Mouse (Mus musculus) heart, postnatal 0 days (tissue): ENCODE measurements at regions not wholly inside any gene's neighbourhood (a gene's known extent, or its start where the extent isn't known, plus 50 kb on each side); places are given as distances from the start of the nearest gene placed in this dataset.
"Not testable (repeated sequence)": the region's sequence is repeated elsewhere in the genome, so short reads cannot be mapped to it uniquely, and the experiment has no call there.

ENCODE experiments used
- ATAC-seq: fragments of 200-750 bp; cut with Nextera tagmentation; 2 replicates; pipeline ENCODE4 v1.8.0; 2017; ENCODE audit warnings: low read depth, moderate number of reproducible peaks, moderate library complexity; ENCODE audit not compliant: insufficient read depth
- DNase-seq: peaks from one replicate; pipeline ENCODE4 v3.0.0-alpha.2; 2016; ENCODE audit warnings: low spot score
- H3K27ac ChIP-seq: fragments of 300-500 bp; sonication (generic); 2 replicates; pipeline ENCODE4 v1.5.1; 2014; ENCODE audit warnings: low read depth, mild to moderate bottlenecking
- H3K27me3 ChIP-seq: fragments of 300-500 bp; sonication (generic); 2 replicates; pipeline ENCODE4 v1.6.1; 2014; ENCODE audit warnings: low read length, mixed read lengths; ENCODE audit not compliant: control insufficient read depth, insufficient read depth
- H3K36me3 ChIP-seq: fragments of 300-500 bp; sonication (generic); replicated peaks from 2 replicates; pipeline ENCODE4 v1.6.1; 2014; ENCODE audit warnings: low read length, mixed read lengths; ENCODE audit not compliant: control insufficient read depth, insufficient read depth
- H3K4me1 ChIP-seq: fragments of 300-500 bp; sonication (generic); 2 replicates; pipeline ENCODE4 v1.6.1; 2014; ENCODE audit warnings: antibody characterized with exemption; ENCODE audit not compliant: control insufficient read depth, insufficient read depth
- H3K4me2 ChIP-seq: fragments of 300-500 bp; sonication (generic); 2 replicates; pipeline ENCODE4 v1.6.1; 2014; ENCODE audit warnings: low read depth, mild to moderate bottlenecking, low read length, moderate library complexity
- H3K4me3 ChIP-seq: fragments of 300-500 bp; sonication (generic); 2 replicates; pipeline ENCODE4 v1.5.1; 2014; ENCODE audit warnings: low read depth, low read length
- H3K9ac ChIP-seq: fragments of 300-500 bp; sonication (generic); replicated peaks from 2 replicates; pipeline ENCODE4 v1.6.1; 2014; ENCODE audit warnings: low read depth, low read length, mixed read lengths
- H3K9me3 ChIP-seq: fragments of 300-500 bp; sonication (generic); replicated peaks from 2 replicates; pipeline ENCODE4 v1.6.1; 2016; ENCODE audit warnings: low read length; ENCODE audit not compliant: control insufficient read depth
- CTCF ChIP-seq: IDR thresholded peaks from 2 replicates; pipeline ENCODE4 v1.5.1; 2016; ENCODE audit warnings: antibody characterized with exemption, control low read depth, low read depth
- EP300 ChIP-seq: IDR thresholded peaks from 2 replicates; pipeline ENCODE4 v1.6.1; 2016; ENCODE audit warnings: antibody characterized with exemption, low read depth
- WGBS: fragments of 180-500 bp; shearing (Covaris S2); extraction: QIAGEN DNeasy Blood & Tissue Kit; methylation state at CpG from one replicate; pipeline ENCODE4 v1.1.7; 2014; 5-methylcytosine and 5-hydroxymethylcytosine counted together

- 92% methylated on average over 3 of the region's 3 CpGs for WGBS
Observed at GRCm38 (mm10) chr1:152226049-152226448, 136.1 kb upstream of the 1700025G04Rik start.

GRCm38 (mm10) chr1:152223666-152224065 is 133.7 kb upstream of the 1700025G04Rik start:
- no peaks in the 10 kb centered on the region for H3K9me3 ChIP-seq
- H3K27me3 ChIP-seq, result no peaks in the 10 kb centered on the region
- no peaks in the 10 kb centered on the region for H3K36me3 ChIP-seq
- H3K4me2 ChIP-seq, result no peak overlapping the region
- ATAC-seq (peak; percentile 67), DNase-seq (peak; percentile 63)
- H3K4me1 ChIP-seq, result peaks cover 14% of the 10 kb centered on the region; the same call in 1 of the 2 replicates
- H3K9ac ChIP-seq, result no peak overlapping the region
- 0% methylated on average over 1 of the region's 1 CpGs for WGBS
- peak overlapping the region; percentile 33; the same call in 1 of the 2 replicates for H3K27ac ChIP-seq
- TF ChIP-seq CTCF, result no peak
- TF ChIP-seq EP300, result no peak
- H3K4me3 ChIP-seq, result no peak overlapping the region

More at GRCm38 (mm10) chr1:152226049-152226448, 136.1 kb upstream of the 1700025G04Rik start:
- H3K9me3 ChIP-seq, result no peaks in the 10 kb centered on the region
- H3K4me2 ChIP-seq, result no peak overlapping the region
- H3K4me3 ChIP-seq, result no peak overlapping the region
- no peak overlapping the region for H3K27ac ChIP-seq
- ATAC-seq (no peak), DNase-seq (no peak)
- TF ChIP-seq EP300 (no peak), CTCF (no peak)
- peaks cover 14% of the 10 kb centered on the region; the same call in 1 of the 2 replicates for H3K4me1 ChIP-seq
- no peak overlapping the region for H3K9ac ChIP-seq
- no peaks in the 10 kb centered on the region for H3K36me3 ChIP-seq
- no peaks in the 10 kb centered on the region for H3K27me3 ChIP-seq

- no peak overlapping the region for H3K4me3 ChIP-seq
- no peak for TF ChIP-seq EP300
- TF ChIP-seq CTCF, result no peak
- no peak overlapping the region for H3K4me2 ChIP-seq
- ATAC-seq, result no peak
- H3K27ac ChIP-seq, result no peak overlapping the region
- no peaks in the 10 kb centered on the region for H3K36me3 ChIP-seq
- no peaks in the 10 kb centered on the region for H3K9me3 ChIP-seq
- peaks cover 14% of the 10 kb centered on the region; the same call in 1 of the 2 replicates for H3K4me1 ChIP-seq
- no peak for DNase-seq
- 80% methylated on average over 14 of the region's 14 CpGs for WGBS
- no peak overlapping the region for H3K9ac ChIP-seq
- H3K27me3 ChIP-seq, result no peaks in the 10 kb centered on the region
Observed at GRCm38 (mm10) chr1:152220804-152221565, 131.1 kb upstream of the 1700025G04Rik start.

GRCm38 (mm10) chr1:152219752-152220151 is 129.8 kb upstream of the 1700025G04Rik start:
- H3K4me3 ChIP-seq, ATAC-seq, H3K9ac ChIP-seq, H3K27ac ChIP-seq, H3K9me3 ChIP-seq, DNase-seq, H3K27me3 ChIP-seq, H3K36me3 ChIP-seq, H3K4me2 ChIP-seq: not testable (repeated sequence)
- peaks cover 14% of the 10 kb centered on the region; the same call in 1 of the 2 replicates for H3K4me1 ChIP-seq
- WGBS, result 47% methylated on average over 5 of the region's 5 CpGs

DNA sequence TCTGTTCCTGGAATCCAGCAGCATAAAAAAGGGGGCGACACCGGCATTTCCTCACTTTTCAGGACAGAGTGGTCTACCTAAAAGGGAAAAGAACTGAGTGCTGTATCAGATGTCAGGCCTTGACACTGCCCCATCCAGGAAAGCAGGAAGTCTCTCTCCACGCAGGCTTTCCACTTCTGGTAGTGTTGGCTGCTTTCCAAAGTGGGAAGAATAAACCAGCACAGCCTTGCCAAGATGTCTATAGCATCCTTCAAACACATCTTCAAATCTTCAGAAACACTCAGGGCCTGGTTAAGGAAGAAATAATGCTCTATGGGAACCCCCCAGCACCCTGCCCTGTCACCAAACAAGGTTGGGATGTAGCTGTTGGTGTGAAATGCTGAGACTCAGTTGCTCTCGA is 127.5 kb upstream of the 1700025G04Rik start:
- Histone ChIP-seq H3K27ac (no peak overlapping the region), H3K4me2 (no peak overlapping the region), H3K27me3 (no peaks in the 10 kb centered on the region), H3K9ac (no peak overlapping the region), H3K36me3 (no peaks in the 10 kb centered on the region), H3K4me1 (no peaks in the 10 kb centered on the region), H3K9me3 (no peaks in the 10 kb centered on the region), H3K4me3 (no peak overlapping the region)
- DNase-seq, result peak; percentile 28
- ATAC-seq, result no peak
- 43% methylated on average over 4 of the region's 4 CpGs for WGBS
- TF ChIP-seq CTCF (no peak), EP300 (no peak)

DNA sequence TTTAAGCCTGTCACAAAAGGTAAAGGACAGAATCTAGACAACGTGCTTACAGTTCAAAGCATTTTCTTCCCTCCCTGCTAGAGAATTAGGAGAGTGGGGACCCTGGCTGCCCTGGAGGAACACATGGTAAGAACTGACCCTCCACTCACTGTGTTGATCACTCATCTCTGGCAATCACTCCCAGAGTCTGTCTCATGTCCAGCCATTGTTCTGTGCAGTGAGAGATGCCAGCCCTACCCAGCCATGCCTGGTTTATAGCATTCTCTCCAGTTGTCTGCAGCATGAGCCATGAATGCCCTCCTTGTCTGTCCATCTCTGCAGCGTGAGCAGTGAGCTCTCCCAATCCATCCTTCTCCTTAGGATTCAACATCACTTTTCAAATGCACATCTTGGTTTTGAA is 124.5 kb upstream of the 1700025G04Rik start:
- no peak overlapping the region for H3K4me3 ChIP-seq
- H3K27me3 ChIP-seq, result no peaks in the 10 kb centered on the region
- no peaks in the 10 kb centered on the region for H3K4me1 ChIP-seq
- H3K27ac ChIP-seq, result no peak overlapping the region
- DNase-seq (no peak), ATAC-seq (no peak)
- WGBS, result 63% methylated on average over 2 of the region's 2 CpGs
- no peak for TF ChIP-seq EP300
- no peak for TF ChIP-seq CTCF
- H3K9me3 ChIP-seq, result no peaks in the 10 kb centered on the region
- H3K36me3 ChIP-seq, result no peaks in the 10 kb centered on the region
- H3K4me2 ChIP-seq, result no peak overlapping the region
- H3K9ac ChIP-seq, result no peak overlapping the region
